Mouse (Mus musculus): ENCODE data around the gene Wdfy2. TPM values are rescaled to one million over a fixed set of nuclear protein-coding genes. Genes with fewer than 3 reads are reported as not detected.

Wdfy2 gene
- 2.7 and 3.4 TPM in 2 replicates for polyA plus RNA-seq (2012; rRNA removed)

GRCm38 (mm10) chr14:62837641-62838252 lies at the start of gene Wdfy2:
Gene Wdfy2, plus strand, starts transcription at chr14:62837678.

DNA sequence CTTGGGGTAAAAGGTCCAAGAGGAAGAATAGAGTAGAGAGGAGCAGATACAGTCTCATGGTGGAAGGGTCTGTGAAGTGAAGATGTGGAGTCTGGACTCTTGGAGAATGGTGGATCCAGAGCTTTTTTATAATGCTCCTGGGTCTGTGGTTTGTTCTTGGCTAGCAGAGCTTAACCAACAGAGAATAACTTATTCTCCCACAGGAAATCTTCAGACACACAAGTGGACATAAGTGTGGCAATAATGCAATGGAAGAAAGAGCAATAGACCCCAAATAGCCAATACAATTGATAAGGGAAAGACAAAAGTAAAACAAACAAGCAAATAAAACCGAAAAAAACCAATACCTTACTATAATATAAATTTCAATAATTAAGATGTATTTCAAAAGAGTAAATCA lies 146.9 kb downstream of the Wdfy2 start, which contains the start of gene Defb48:
TSS of gene Defb48 (minus strand) at position 101 of the 400 bp plus-strand sequence.

GRCm38 (mm10) chr14:62997777-62998176 lies 160.3 kb downstream of the Wdfy2 start, which contains the start of gene Defb47:
Gene Defb47, plus strand, starts transcription at chr14:62998077.

Other genes with a start within 250 kb of the Wdfy2 start
- not detected in 2 replicates for gene Serpine3, start 174.0 kb upstream of the Wdfy2 start, polyA plus RNA-seq (2012; rRNA removed)
- gene Ints6, start 76.5 kb upstream of the Wdfy2 start, polyA plus RNA-seq (2012; rRNA removed): 6.5 and 6.9 TPM in 2 replicates
- not detected in 2 replicates for gene Defb48, start 146.8 kb downstream of the Wdfy2 start, polyA plus RNA-seq (2012; rRNA removed)
- gene Defb47, start 160.4 kb downstream of the Wdfy2 start, polyA plus RNA-seq (2012; rRNA removed): not detected in 2 replicates
- not detected in 2 replicates for gene Defb43, start 174.1 kb downstream of the Wdfy2 start, polyA plus RNA-seq (2012; rRNA removed)
- 0.36 TPM in 1 of 2 replicates, not detected in the other for gene Defb42, start 209.3 kb downstream of the Wdfy2 start, polyA plus RNA-seq (2012; rRNA removed)
- not detected in 2 replicates for gene Defb30, start 212.3 kb downstream of the Wdfy2 start, polyA plus RNA-seq (2012; rRNA removed)